Mouse (Mus musculus) T-helper 1 cell (primary cell): Measurements from ENCODE around the gene Gpr132.

Experiments used
- in situ Hi-C: fragments of 300-600 bp; cut with MboI, MseI; formaldehyde crosslinking; loops from one replicate; pipeline ENCODE4 v1.15.1; 2025; ENCODE audit warnings: high pct_unique_total_duplicates

The Gpr132 gene

GRCm38 (mm10) chr12:112877607-112878020 is 9.6 kb upstream of the Gpr132 start:
- in situ Hi-C loops: no loop called here

GRCm38 (mm10) chr12:112877073-112877576 is 9.1 kb upstream of the Gpr132 start:
- in situ Hi-C loops: no loop called here

- in situ Hi-C loops: no loop called here
These were observed 8.5 kb upstream of the Gpr132 start for GRCm38 (mm10) chr12:112876332-112877072.

GRCm38 (mm10) chr12:112875225-112876013 is 7.4 kb upstream of the Gpr132 start:
- in situ Hi-C loops: no loop called here

GRCm38 (mm10) chr12:112874199-112874598 is 6.2 kb upstream of the Gpr132 start:
- in situ Hi-C loops: loop anchor here (5.0 kb wide), 1 partner anchor 73 kb away; no protein-coding TSS in a partner anchor

- in situ Hi-C loops: loop anchor here (5.0 kb wide), 1 partner anchor 74 kb away; no protein-coding TSS in a partner anchor
These were observed 5.6 kb upstream of the Gpr132 start for GRCm38 (mm10) chr12:112873452-112874190.

GRCm38 (mm10) chr12:112872991-112873390 is 5.0 kb upstream of the Gpr132 start:
- in situ Hi-C loops: loop anchor here (5.0 kb wide), 1 partner anchor 74 kb away; no protein-coding TSS in a partner anchor

- in situ Hi-C loops: loop anchor here (5.0 kb wide), 1 partner anchor 76 kb away; no protein-coding TSS in a partner anchor
These were observed 3.2 kb upstream of the Gpr132 start for GRCm38 (mm10) chr12:112871272-112871671.

GRCm38 (mm10) chr12:112870775-112871174 is 2.7 kb upstream of the Gpr132 start:
- in situ Hi-C loops: loop anchor here (5.0 kb wide), 1 partner anchor 77 kb away; no protein-coding TSS in a partner anchor

- in situ Hi-C loops: loop anchor here (5.0 kb wide), 1 partner anchor 78 kb away; no protein-coding TSS in a partner anchor
These were observed 1.8 kb upstream of the Gpr132 start for GRCm38 (mm10) chr12:112869783-112870204.

GRCm38 (mm10) chr12:112867106-112867674 is 838 bp downstream of the Gpr132 start:
- in situ Hi-C loops: no loop called here

GRCm38 (mm10) chr12:112866467-112867080 is 1.5 kb downstream of the Gpr132 start:
- in situ Hi-C loops: no loop called here

GRCm38 (mm10) chr12:112864804-112865203 is 3.2 kb downstream of the Gpr132 start:
- in situ Hi-C loops: no loop called here

- in situ Hi-C loops: no loop called here
These were observed 6.1 kb downstream of the Gpr132 start for GRCm38 (mm10) chr12:112861911-112862321.

- in situ Hi-C loops: no loop called here
These were observed 7.3 kb downstream of the Gpr132 start for GRCm38 (mm10) chr12:112860765-112861164.

- in situ Hi-C loops: loop anchor here (5.0 kb wide), 1 partner anchor 63 kb away; no protein-coding TSS in a partner anchor
These were observed 8.1 kb downstream of the Gpr132 start for GRCm38 (mm10) chr12:112859930-112860329.

GRCm38 (mm10) chr12:112858581-112859336 is 9.3 kb downstream of the Gpr132 start:
- in situ Hi-C loops: loop anchor here (5.0 kb wide), 1 partner anchor 61 kb away; no protein-coding TSS in a partner anchor

- in situ Hi-C loops: loop anchor here (5.0 kb wide), 1 partner anchor 60 kb away; no protein-coding TSS in a partner anchor
These were observed 10.8 kb downstream of the Gpr132 start for GRCm38 (mm10) chr12:112857021-112857925.
